Mouse (Mus musculus) spleen, adult 2 months (tissue): ENCODE results near the gene Disp2.

Experiments used
- CTCF ChIP-seq: fragments of 200-500 bp; IDR thresholded peaks from 2 replicates; pipeline ENCODE4 v1.5.1; 2011; ENCODE audit warnings: mild to moderate bottlenecking, inconsistent platforms; ENCODE audit not compliant: insufficient read depth, insufficient read length, insufficient replicate concordance; ENCODE audit errors: extremely low read depth
- POLR2A ChIP-seq: fragments of 200-500 bp; IDR thresholded peaks from 2 replicates; pipeline ENCODE4 v1.6.1; 2011; ENCODE audit warnings: low read depth, low read length, inconsistent platforms

GRCm38 (mm10) chr2:118752792-118753108, 26.8 kb upstream of the Disp2 start:
- no peak for TF ChIP-seq CTCF
- TF ChIP-seq POLR2A: no peak
